Mouse (Mus musculus): ENCODE data around the gene H2al2a. TPM values are rescaled to one million over a fixed set of nuclear protein-coding genes. Genes with fewer than 3 reads are reported as not detected.
A peak's percentile ranks its signal among the peaks of the same experiment; 100 is the strongest.

The H2al2a gene
- polyA plus RNA-seq, 1 experiment: 553 TPM

GRCm38 (mm10) chr2:18032538-18032895 lies 35.8 kb upstream of the H2al2a start:
- Histone ChIP-seq H3K36me3 (ENCODE audit: control insufficient read depth, insufficient read depth, low read length) (no peaks in the 10 kb centered on the region), H3K4me3 (ENCODE audit: control insufficient read depth, low read depth, low read length) (no peak overlapping the region), H3K27ac (ENCODE audit: control insufficient read depth, insufficient read depth, low read depth, low read length) (no peak overlapping the region), H3K4me1 (ENCODE audit: control insufficient read depth, insufficient read depth, low read length) (peaks cover 13% of the 10 kb centered on the region), H3K27me3 (ENCODE audit: control insufficient read depth, insufficient read depth, low read length) (no peaks in the 10 kb centered on the region; the same call in 1 of the 2 replicates)
- TF ChIP-seq POLR2A (IDR thresholded peaks at IDR 0.05; ENCODE audit: control insufficient read depth, low read depth, low read length) (no peak), CTCF (IDR thresholded peaks at IDR 0.05; ENCODE audit: control insufficient read depth, insufficient read depth, insufficient replicate concordance, low read depth, low read length) (no peak)

GRCm38 (mm10) chr2:18031831-18032537 lies 35.2 kb upstream of the H2al2a start:
- Histone ChIP-seq H3K4me3 (ENCODE audit: control insufficient read depth, low read depth, low read length) (peak overlapping the region; percentile 44), H3K27ac (ENCODE audit: control insufficient read depth, insufficient read depth, low read depth, low read length) (no peak overlapping the region), H3K4me1 (ENCODE audit: control insufficient read depth, insufficient read depth, low read length) (peaks cover 13% of the 10 kb centered on the region), H3K36me3 (ENCODE audit: control insufficient read depth, insufficient read depth, low read length) (no peaks in the 10 kb centered on the region), H3K27me3 (ENCODE audit: control insufficient read depth, insufficient read depth, low read length) (no peaks in the 10 kb centered on the region; the same call in 1 of the 2 replicates)
- TF ChIP-seq CTCF (IDR thresholded peaks at IDR 0.05; ENCODE audit: control insufficient read depth, insufficient read depth, insufficient replicate concordance, low read depth, low read length): no peak
- TF ChIP-seq POLR2A (IDR thresholded peaks at IDR 0.05; ENCODE audit: control insufficient read depth, low read depth, low read length): no peak

GRCm38 (mm10) chr2:18031271-18031821 lies 34.6 kb upstream of the H2al2a start:
- no peak for TF ChIP-seq POLR2A (IDR thresholded peaks at IDR 0.05; ENCODE audit: control insufficient read depth, low read depth, low read length)
- Histone ChIP-seq H3K36me3 (ENCODE audit: control insufficient read depth, insufficient read depth, low read length) (no peaks in the 10 kb centered on the region), H3K4me1 (ENCODE audit: control insufficient read depth, insufficient read depth, low read length) (peaks cover 16% of the 10 kb centered on the region), H3K4me3 (ENCODE audit: control insufficient read depth, low read depth, low read length) (peak overlapping the region; percentile 41; the same call in 1 of the 2 replicates), H3K27ac (ENCODE audit: control insufficient read depth, insufficient read depth, low read depth, low read length) (no peak overlapping the region), H3K27me3 (ENCODE audit: control insufficient read depth, insufficient read depth, low read length) (no peaks in the 10 kb centered on the region; the same call in 1 of the 2 replicates)

GRCm38 (mm10) chr2:18030581-18030980 lies 33.8 kb upstream of the H2al2a start:
- Histone ChIP-seq H3K4me3 (ENCODE audit: control insufficient read depth, low read depth, low read length) (no peak overlapping the region), H3K27ac (ENCODE audit: control insufficient read depth, insufficient read depth, low read depth, low read length) (no peak overlapping the region), H3K4me1 (ENCODE audit: control insufficient read depth, insufficient read depth, low read length) (peaks cover 16% of the 10 kb centered on the region), H3K27me3 (ENCODE audit: control insufficient read depth, insufficient read depth, low read length) (no peaks in the 10 kb centered on the region; the same call in 1 of the 2 replicates), H3K36me3 (ENCODE audit: control insufficient read depth, insufficient read depth, low read length) (no peaks in the 10 kb centered on the region)
- TF ChIP-seq CTCF (IDR thresholded peaks at IDR 0.05; ENCODE audit: control insufficient read depth, insufficient read depth, insufficient replicate concordance, low read depth, low read length) (no peak), POLR2A (IDR thresholded peaks at IDR 0.05; ENCODE audit: control insufficient read depth, low read depth, low read length) (no peak)

- Histone ChIP-seq H3K4me1 (ENCODE audit: control insufficient read depth, insufficient read depth, low read length) (peaks cover 16% of the 10 kb centered on the region), H3K4me3 (ENCODE audit: control insufficient read depth, low read depth, low read length) (no peak overlapping the region), H3K27me3 (ENCODE audit: control insufficient read depth, insufficient read depth, low read length) (no peaks in the 10 kb centered on the region; the same call in 1 of the 2 replicates), H3K27ac (ENCODE audit: control insufficient read depth, insufficient read depth, low read depth, low read length) (no peak overlapping the region), H3K36me3 (ENCODE audit: control insufficient read depth, insufficient read depth, low read length) (no peaks in the 10 kb centered on the region)
- TF ChIP-seq POLR2A (IDR thresholded peaks at IDR 0.05; ENCODE audit: control insufficient read depth, low read depth, low read length): no peak
- TF ChIP-seq CTCF (IDR thresholded peaks at IDR 0.05; ENCODE audit: control insufficient read depth, insufficient read depth, insufficient replicate concordance, low read depth, low read length): no peak
These were observed 32.9 kb upstream of the H2al2a start for GRCm38 (mm10) chr2:18029656-18030055.

- H3K27ac ChIP-seq (ENCODE audit: control insufficient read depth, insufficient read depth, low read depth, low read length): peak overlapping the region; percentile 69; the same call in 1 of the 2 replicates
- peaks cover 16% of the 10 kb centered on the region for H3K4me1 ChIP-seq (ENCODE audit: control insufficient read depth, insufficient read depth, low read length)
- H3K36me3 ChIP-seq (ENCODE audit: control insufficient read depth, insufficient read depth, low read length): no peaks in the 10 kb centered on the region
- no peaks in the 10 kb centered on the region; the same call in 1 of the 2 replicates for H3K27me3 ChIP-seq (ENCODE audit: control insufficient read depth, insufficient read depth, low read length)
- TF ChIP-seq CTCF (IDR thresholded peaks at IDR 0.05; ENCODE audit: control insufficient read depth, insufficient read depth, insufficient replicate concordance, low read depth, low read length): no peak
- no peak; the same call in 1 of the 2 replicates for TF ChIP-seq POLR2A (IDR thresholded peaks at IDR 0.05; ENCODE audit: control insufficient read depth, low read depth, low read length)
- H3K4me3 ChIP-seq (ENCODE audit: control insufficient read depth, low read depth, low read length): peak overlapping the region; percentile 84
These were observed 31.6 kb upstream of the H2al2a start for GRCm38 (mm10) chr2:18028140-18029021.

Data from testis, adult 2 months (tissue).